Mouse (Mus musculus) CD4-positive helper T cell, adult 2 months (primary cell): ENCODE measurements around the gene Acat2.
"Not testable (repeated sequence)": the region's sequence is repeated elsewhere in the genome, so short reads cannot be mapped to it uniquely, and the experiment has no call there.

Experiments used
- DNase-seq: peaks from one replicate; pipeline ENCODE4 v3.0.0-alpha.2; 2012; ENCODE audit warnings: low read depth, missing footprints, low spot score

Gene Acat2

GRCm38 (mm10) chr17:12960331-12960873 is at the start of gene Acat2:
Acat2 (minus strand) TSS chr17:12960747.
- peak; percentile 96 for DNase-seq

GRCm38 (mm10) chr17:13009887-13010286 is 49.3 kb upstream of the Acat2 start:
- peak; percentile 73 for DNase-seq

GRCm38 (mm10) chr17:13008528-13008927 is 48.0 kb upstream of the Acat2 start:
- DNase-seq: peak; percentile 51

GRCm38 (mm10) chr17:13007730-13008425 is 47.3 kb upstream of the Acat2 start:
- peak; percentile 94 for DNase-seq

- DNase-seq: no peak
Measured at GRCm38 (mm10) chr17:13006984-13007383, 46.4 kb upstream of the Acat2 start.

- DNase-seq: not testable (repeated sequence)
Measured at GRCm38 (mm10) chr17:13006546-13006945, 46.0 kb upstream of the Acat2 start, which contains the start of gene Sod2. Sod2 (plus strand) TSS chr17:13006846.

GRCm38 (mm10) chr17:13004436-13004835 is 43.9 kb upstream of the Acat2 start:
- DNase-seq: not testable (repeated sequence)

GRCm38 (mm10) chr17:13002243-13002642 is 41.7 kb upstream of the Acat2 start:
- DNase-seq: not testable (repeated sequence)

- no peak for DNase-seq
Measured at GRCm38 (mm10) chr17:12999069-12999468, 38.5 kb upstream of the Acat2 start.

- no peak for DNase-seq
Measured at GRCm38 (mm10) chr17:12997890-12998289, 37.3 kb upstream of the Acat2 start.

GRCm38 (mm10) chr17:12996345-12996744 is 35.8 kb upstream of the Acat2 start:
- DNase-seq: peak; percentile 63

GRCm38 (mm10) chr17:12994069-12994468 is 33.5 kb upstream of the Acat2 start, which contains the start of gene Wtap:
Wtap (minus strand) TSS chr17:12994169.
- no peak for DNase-seq

GRCm38 (mm10) chr17:12992470-12992991 is 32.0 kb upstream of the Acat2 start:
- DNase-seq: peak; percentile 93

GRCm38 (mm10) chr17:12991635-12992358 is 31.2 kb upstream of the Acat2 start:
- peak; percentile 88 for DNase-seq

GRCm38 (mm10) chr17:12991194-12991634 is 30.7 kb upstream of the Acat2 start:
- DNase-seq: no peak

GRCm38 (mm10) chr17:12990567-12991145 is 30.1 kb upstream of the Acat2 start:
- DNase-seq: no peak

GRCm38 (mm10) chr17:12988096-12988495 is 27.5 kb upstream of the Acat2 start:
- peak; percentile 51 for DNase-seq

GRCm38 (mm10) chr17:12983988-12984387 is 23.4 kb upstream of the Acat2 start:
- no peak for DNase-seq

- DNase-seq: no peak
Measured at GRCm38 (mm10) chr17:12978546-12978945, 18.0 kb upstream of the Acat2 start.

GRCm38 (mm10) chr17:12973851-12974250 is 13.3 kb upstream of the Acat2 start:
- DNase-seq: no peak

- no peak for DNase-seq
Measured at GRCm38 (mm10) chr17:12967173-12967572, 6.6 kb upstream of the Acat2 start.

GRCm38 (mm10) chr17:12963476-12963875 is 2.9 kb upstream of the Acat2 start:
- no peak for DNase-seq
